Mouse (Mus musculus) MEL-GATA-1-ER (cell line): Measurements from ENCODE around the gene Otud7a.

Source experiments
- DNase-seq: peaks from one replicate; pipeline ENCODE4 v3.0.0-alpha.2; 2012; ENCODE audit warnings: low read depth; ENCODE audit errors: extremely low read depth

Gene Otud7a

DNA sequence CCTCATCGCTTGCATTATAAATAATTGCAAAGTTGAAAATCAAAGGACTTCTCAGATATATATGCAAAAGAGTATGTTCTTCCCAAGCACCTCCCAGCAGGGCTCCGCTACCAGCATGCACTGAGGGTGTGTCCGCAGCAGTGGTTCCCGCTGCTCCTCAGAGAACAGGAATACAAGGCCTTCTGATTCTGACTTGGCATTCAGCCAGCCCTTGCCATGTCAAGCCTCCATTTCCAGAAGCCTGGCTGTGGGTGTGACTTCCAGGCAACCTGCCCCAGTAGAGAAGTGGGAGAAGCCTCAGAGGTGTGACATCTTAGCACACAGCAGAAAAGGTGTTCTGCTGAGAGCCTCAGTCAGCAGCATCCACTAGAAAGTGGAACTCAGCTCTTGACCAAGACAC lies 253.4 kb downstream of the Otud7a start:
- no peak for DNase-seq

GRCm38 (mm10) chr7:63717903-63718302 lies 273.4 kb downstream of the Otud7a start:
- DNase-seq, result no peak

DNA sequence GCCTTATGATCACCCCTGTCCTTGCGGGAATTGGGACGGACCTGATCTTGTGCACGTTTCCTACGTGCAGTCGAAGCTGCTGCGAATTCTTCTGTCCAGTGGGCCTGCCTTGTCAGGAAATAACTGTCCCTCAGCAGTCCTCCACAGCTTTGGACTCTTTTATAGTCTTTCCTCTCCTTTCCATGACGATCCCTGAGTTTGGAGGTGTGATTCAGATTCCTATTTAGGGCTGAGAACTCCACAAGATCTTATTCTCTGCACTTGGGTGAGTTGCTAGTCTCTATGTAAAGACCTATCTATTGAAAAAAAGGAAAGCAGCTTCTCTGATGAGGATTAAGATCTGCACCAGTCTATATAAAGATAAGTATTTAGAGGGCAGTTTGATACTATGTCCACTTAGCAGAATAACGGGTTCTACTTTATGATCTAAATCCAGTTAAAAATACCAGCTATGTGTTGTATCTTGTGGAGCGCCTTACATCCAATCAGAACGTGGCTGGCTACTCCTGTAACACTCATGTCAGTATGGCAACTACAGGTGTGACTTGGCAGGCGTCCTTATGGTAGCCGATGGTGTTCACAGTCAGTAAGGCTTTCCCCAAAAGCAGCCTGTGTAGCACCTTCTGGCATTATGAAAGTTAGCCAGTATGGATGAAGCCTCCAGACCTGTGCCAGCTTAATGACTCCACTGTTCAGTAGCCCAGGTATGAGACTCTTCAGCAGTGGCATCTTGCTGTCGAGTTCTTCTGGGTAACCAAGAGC lies 274.8 kb downstream of the Otud7a start:
- DNase-seq, result no peak

- no peak for DNase-seq
These were observed 276.1 kb downstream of the Otud7a start for GRCm38 (mm10) chr7:63720682-63721081.

- DNase-seq, result no peak
These were observed 280.6 kb downstream of the Otud7a start for GRCm38 (mm10) chr7:63725040-63725729.

- no peak for DNase-seq
These were observed 285.1 kb downstream of the Otud7a start for GRCm38 (mm10) chr7:63729605-63730004.

- no peak for DNase-seq
These were observed 285.5 kb downstream of the Otud7a start for GRCm38 (mm10) chr7:63730012-63730411.

DNA sequence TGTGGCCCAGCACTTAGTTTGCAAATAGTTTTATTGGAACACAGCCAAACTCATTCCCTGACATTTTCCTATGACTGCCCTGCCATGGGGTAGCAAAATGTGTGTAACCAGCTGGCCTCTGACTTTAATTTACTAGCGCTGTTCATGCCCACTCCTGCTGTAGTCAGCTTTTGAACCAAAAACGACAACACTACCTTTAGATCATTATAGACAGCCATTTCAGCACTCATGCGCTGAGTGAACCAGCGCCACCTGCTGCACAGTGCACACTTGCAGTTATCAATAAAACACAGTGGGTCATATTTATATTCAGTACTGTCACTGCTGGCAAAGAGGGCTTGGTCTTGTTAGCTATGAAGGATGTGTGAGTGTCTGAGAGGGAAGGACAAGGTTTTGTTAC lies 293.2 kb downstream of the Otud7a start:
- DNase-seq, result no peak

- no peak for DNase-seq
These were observed 293.6 kb downstream of the Otud7a start for GRCm38 (mm10) chr7:63738142-63738541.

GRCm38 (mm10) chr7:63743116-63743515 lies 298.6 kb downstream of the Otud7a start:
- DNase-seq, result no peak

GRCm38 (mm10) chr7:63752081-63752480 lies 307.5 kb downstream of the Otud7a start:
- DNase-seq, result peak; percentile 19

DNA sequence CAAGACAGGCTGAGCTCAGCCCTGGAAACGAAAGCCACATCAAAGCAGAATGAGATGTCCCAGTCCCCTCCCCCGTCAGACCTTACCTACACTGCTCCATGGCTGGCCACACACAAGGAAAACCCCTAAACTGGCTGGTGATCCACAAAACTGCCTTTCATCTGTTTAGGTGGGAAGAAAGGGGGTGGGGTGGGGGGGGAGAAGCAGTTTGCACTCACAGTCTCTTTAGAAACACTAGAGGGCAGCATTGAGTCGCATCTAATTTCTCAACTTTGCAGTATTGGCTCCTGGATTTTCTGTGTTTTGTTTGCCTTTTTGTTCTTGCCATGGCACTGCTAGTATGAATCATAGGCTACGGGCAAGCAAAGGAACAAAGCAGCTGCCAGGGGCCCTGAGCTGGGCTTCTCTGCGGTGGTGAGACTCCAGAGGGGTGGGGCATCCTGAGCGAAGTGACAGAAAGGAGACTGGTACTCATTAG lies 308.8 kb downstream of the Otud7a start:
- peak; percentile 6 for DNase-seq

GRCm38 (mm10) chr7:63754573-63755475 lies 310.3 kb downstream of the Otud7a start:
- no peak for DNase-seq

- DNase-seq, result no peak
These were observed 311.0 kb downstream of the Otud7a start for GRCm38 (mm10) chr7:63755476-63755948.

DNA sequence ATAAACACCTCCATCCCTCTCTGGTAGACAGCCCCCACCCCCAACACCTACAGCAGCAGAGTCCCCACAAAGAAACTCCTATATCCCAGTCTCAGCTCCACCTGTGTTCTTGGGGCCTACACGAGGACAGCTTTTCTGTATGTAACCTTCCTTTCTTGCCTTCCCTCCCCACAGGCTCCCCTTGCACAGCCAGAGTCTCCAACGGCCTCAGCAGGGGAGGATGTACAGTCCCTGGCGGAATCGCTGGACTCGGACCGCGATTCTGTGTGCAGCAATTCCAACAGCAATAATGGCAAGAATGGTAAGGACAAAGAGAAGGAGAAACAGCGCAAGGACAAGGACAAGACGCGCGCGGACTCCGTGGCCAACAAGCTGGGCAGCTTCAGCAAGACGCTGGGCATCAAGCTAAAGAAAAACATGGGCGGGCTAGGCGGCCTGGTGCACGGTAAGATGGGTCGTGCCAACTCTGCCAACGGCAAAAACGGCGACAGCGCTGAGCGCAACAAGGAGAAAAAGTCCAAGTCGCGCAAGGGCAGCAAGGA lies 312.7 kb downstream of the Otud7a start:
- no peak for DNase-seq

DNA sequence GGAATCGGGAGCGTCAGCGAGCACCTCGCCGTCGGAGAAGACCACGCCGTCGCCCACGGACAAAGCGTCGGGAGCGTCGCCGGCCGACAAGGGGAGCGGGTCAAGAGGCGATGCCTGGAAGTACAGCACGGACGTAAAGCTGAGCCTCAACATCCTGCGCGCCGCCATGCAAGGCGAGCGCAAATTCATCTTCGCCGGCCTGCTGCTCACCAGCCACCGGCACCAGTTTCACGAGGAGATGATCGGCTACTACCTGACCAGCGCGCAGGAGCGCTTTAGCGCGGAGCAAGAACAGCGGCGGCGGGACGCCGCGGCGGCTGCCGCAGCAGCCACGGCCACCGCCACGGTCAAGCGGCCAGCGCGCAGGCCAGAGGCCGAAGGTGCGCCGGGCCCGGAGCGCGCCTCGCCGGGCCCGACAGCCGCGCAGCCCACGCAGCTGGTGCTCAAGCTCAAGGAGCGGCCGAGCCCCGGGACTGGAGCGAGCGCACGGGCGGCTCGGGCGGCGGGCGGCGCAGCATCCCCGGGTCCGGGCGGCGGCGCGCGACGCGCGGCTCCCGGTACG lies 313.2 kb downstream of the Otud7a start:
- DNase-seq, result no peak

DNA sequence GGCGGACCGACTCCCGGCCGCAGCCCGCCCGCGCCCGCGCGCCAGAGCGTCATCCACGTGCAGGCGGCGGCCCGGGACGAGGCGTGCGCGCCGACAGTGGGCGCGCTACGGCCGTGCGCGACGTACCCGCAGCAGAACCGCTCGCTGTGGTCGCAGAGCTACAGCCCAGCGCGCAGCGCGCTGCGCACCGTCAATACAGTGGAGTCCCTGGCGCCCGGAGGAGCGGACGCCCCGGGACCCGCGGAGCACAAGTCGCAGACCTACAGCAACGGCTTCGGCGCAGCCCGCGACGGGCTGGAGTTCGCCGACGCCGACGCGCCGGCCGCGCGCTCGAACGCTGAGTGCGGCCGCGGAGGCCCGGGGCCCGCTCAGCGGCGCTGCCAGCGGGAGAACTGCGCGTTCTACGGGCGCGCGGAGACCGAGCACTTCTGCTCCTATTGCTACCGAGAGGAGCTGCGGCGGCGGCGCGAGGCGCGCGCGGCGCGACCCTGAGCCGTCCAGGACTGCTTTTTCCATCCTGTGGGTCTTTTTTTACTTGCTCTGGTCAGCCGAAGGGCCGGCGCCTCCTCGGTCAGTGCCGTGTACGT lies 313.8 kb downstream of the Otud7a start:
- DNase-seq, result no peak

DNA sequence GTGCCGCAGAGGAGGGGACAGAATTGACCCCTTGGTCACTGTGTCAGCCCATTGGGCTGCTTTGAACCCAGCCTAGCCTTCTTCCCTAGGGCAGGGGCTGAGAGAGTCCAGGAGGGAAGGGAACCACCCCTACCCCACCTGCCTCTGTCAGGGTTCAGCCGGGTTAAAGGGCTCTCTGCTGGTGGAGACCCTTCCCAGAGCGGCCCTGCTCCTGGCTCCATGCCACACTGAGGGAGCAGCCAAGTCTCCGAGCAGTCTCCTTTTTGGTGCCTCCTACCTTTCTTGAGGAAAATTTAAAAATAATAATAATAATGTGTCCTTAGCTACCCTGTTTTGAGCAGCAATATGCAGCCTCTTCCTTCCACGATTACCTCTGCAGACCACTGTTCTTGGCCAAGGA lies 315.1 kb downstream of the Otud7a start:
- DNase-seq, result no peak

GRCm38 (mm10) chr7:63762529-63762928 lies 318.0 kb downstream of the Otud7a start:
- no peak for DNase-seq

DNA sequence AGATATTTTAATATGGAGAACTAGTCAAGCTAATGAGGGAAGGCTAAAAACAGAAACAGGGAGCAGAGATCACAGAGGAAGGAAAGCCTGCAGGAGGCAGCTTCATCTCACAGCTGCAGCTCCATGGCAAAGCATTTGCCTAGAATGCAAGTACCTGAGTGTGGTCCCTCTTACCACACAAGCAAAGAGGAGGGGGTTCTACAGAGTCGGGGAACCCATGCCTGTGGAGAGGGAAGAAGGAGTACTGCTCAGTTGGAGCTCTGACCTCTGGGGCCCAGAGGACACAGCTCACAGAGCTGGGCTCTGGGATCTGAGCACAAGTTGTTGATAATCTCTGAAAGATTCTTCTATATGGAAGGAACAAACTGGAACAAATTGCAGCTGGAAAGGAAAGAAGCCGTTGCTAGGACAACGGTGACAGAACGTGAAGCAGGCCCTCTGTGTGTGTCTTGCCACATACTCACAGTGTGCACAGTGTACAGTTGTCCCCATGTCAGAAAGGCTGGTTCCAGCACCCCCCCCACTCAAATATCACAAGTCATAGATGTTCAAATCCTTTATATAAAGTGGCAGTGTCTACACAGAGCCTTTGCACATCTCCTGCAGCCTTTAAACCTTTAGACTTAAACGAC lies 324.0 kb downstream of the Otud7a start:
- no peak for DNase-seq
